Mouse (Mus musculus): ENCODE measurements around the gene Clec16a.

DNA sequence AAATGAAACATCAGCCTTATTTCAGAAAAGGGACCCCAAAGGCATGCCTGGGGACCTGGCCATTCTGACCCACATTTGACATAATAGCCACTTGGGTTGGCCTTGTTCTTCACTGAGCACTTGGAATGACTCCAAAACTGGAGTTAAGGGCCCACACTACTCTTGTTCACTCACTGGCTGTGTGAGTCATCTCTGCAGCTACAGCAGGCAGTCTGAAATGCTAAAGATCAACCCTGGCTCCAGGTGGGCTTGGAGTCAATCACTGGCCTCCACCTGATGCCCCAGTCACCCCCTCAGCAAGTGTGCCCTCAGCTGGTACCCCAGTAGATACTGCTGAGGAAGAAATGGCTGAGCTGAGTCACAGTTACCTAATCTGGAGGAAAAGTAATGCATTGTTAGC is 115.4 kb downstream of the Clec16a start:
- TF ChIP-seq CTCF (conservative IDR thresholded peaks at IDR 0.05; ENCODE audit: low read length) (no peak), POU5F1 (IDR thresholded peaks at IDR 0.05; ENCODE audit: borderline replicate concordance, low read length) (no peak)

Data from E14TG2a.4 (cell line).